Mouse (Mus musculus) megakaryocyte, embryonic 14.5 days (primary cell): ENCODE data around the gene Ptk7.

ENCODE experiments used
- FLI1 ChIP-seq: IDR thresholded peaks from 2 replicates; pipeline ENCODE4 v1.6.1; 2012; ENCODE audit warnings: low read length, inconsistent platforms, mixed read lengths
- GATA1 ChIP-seq: IDR thresholded peaks from 3 replicates; pipeline ENCODE4 v1.6.1; 2012; ENCODE audit warnings: mixed read lengths, low read length, inconsistent platforms, borderline replicate concordance

GRCm38 (mm10) chr17:46555673-46556583, 73.4 kb downstream of the Ptk7 start, which contains the start of gene Srf:
- TF ChIP-seq GATA1, result no peak
- TF ChIP-seq FLI1, result no peak
